Mouse (Mus musculus) left cerebral cortex, postnatal 10 days (tissue): Measurements from ENCODE around the gene Tmsb15b2. TPM values are rescaled to one million over a fixed set of nuclear protein-coding genes. Genes with fewer than 3 reads are reported as not detected.
"Not testable (repeated sequence)": the region's sequence is repeated elsewhere in the genome, so short reads cannot be mapped to it uniquely, and the experiment has no call there.

Experiments
- DNase-seq, 2 experiments: peaks; one replicate each; pipeline ENCODE4 v3.0.0; 2021 to 2022; ENCODE audit warnings: low spot score in 2 of 2, mixed read lengths in 1 of 2; ENCODE audit errors: extremely low spot score in 1 of 2
- intact Hi-C: fragments of 180-260 bp; cut with DNase I; formaldehyde crosslinking; loops from one replicate; pipeline ENCODE4 v1.15.1; 2025
- total RNA-seq, 2 experiments: library from RNA; stranded (reverse); gene quantifications; 2 replicates each; pipeline ENCODE4 v1.2.3; 2021

Tmsb15b2 gene
- 10 to 100 TPM; 25.1 to 47.4 TPM for total RNA-seq

DNA sequence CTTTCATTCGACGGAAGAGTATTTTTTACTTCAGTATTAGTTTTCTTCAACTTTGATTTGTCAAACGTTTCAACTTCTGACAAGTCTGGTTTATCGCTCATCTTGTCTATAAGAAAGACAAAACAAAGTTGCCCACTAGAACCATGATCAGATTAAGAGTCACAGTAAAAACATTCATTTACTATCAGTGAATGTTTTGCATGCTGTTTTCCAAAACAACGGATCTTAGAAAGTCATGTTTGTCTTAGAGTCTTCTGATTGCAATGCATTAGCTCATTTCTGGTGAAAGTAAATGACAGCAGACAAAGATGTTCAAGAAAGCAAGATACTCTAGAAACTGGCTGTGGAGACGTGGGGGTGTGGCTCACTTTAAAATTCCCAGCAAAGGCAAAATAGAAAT lies at the start of gene Tmsb15b2:
Gene Tmsb15b2 (minus strand): TSS at position 101 of the 400 bp plus-strand sequence.
- DNase-seq, intact Hi-C loops: not testable (repeated sequence)

DNA sequence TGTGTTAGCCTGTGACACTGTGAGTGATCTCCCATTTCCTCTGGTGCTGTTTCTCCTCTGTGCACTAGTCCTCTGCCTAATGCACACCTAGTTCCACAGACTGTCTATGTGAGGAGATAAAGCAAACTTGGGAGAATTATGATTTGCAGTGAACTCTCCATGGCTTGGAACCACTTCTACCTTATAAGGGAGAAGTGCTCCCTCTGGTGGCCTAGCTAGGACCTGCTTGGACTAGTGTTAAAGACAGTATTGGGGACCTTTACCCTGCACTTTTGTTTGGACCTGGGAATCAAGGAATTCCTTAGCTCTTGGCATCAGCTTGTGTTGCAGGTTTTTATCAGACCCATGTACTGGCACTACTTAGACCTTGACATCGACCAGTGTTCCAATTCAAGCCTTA lies 44.0 kb upstream of the Tmsb15b2 start:
- peak; percentile 41 to 52 for DNase-seq
- intact Hi-C loops, result loop anchor here (5.0 kb wide), 1 partner anchor 57 kb away; no protein-coding TSS in a partner anchor

DNA sequence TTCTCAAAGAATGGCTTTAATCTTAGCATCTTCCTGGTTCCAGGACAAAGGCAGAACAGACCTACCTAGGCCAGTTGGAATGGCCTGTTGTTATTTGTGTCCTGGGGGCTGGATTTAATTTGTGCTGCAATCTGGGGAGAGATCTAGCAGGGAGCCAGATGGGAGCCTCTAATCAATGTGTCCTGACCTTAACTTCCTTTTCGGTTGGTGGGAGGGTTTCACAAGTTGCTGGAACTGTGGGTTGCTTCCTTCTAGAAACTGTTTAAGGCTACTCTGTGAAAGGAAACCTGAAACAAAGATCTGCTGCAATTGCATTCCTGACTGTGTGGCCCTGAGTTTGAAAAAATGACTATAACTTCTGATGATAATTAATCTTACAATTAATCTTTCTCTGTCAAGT lies 42.4 kb upstream of the Tmsb15b2 start:
- DNase-seq, result no peak
- intact Hi-C loops, result loop anchor here (5.0 kb wide), 1 partner anchor 55 kb away; no protein-coding TSS in a partner anchor

DNA sequence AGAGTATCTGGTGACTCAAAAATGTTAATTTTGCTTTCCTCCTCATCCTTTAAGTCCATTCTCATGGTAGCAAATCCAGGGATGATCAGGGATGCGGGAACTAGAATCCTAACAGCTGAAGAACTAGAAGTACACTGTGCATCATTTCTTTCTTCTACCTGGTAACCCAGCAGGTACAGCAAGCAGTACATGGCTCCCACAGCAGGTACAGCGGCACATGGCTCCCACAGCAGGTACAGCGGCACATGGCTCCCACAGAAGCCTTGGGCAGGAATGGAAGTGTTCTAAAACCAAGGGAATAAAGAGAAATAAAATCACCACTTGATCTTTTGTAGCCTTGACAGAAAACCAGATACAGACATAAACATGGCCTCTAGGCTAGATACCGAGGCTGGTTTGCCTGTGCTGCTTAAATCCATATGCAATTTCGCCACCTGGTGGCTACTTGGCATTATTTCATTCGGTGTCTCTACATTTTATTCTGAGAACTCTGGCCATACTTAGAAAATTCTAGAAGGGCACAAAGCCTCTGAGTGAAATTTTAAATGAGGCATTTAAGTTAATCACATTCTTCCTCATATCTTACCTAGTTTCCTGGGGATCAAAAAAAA lies 39.9 kb upstream of the Tmsb15b2 start:
- peak in 1 of 2 experiments; percentile 44 for DNase-seq
- intact Hi-C loops, result loop anchor here (5.0 kb wide), 1 partner anchor 53 kb away; no protein-coding TSS in a partner anchor

DNA sequence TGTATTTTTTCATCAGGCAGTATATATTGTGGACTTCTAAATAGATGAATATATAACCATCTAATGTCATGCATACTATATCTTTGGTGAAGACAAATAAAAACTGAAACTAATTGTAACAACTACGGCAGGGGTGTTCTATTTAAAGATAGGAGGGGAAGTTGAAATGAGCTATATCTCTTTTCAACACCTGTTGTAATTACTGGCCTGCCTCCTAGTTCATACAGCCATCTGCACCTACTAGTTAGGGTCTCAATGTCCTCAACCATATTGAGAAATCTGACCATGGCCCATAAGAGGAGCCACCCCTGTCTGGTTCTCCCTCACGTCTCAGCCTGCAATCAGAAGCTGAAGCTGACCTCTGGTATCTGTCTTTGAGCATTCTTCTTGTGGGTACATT lies 21.0 kb upstream of the Tmsb15b2 start:
- DNase-seq, result no peak
- intact Hi-C loops, result loop anchor here (10.0 kb wide), 1 partner anchor 251 kb away; the partner anchor contains the start of gene Morf4l2

DNA sequence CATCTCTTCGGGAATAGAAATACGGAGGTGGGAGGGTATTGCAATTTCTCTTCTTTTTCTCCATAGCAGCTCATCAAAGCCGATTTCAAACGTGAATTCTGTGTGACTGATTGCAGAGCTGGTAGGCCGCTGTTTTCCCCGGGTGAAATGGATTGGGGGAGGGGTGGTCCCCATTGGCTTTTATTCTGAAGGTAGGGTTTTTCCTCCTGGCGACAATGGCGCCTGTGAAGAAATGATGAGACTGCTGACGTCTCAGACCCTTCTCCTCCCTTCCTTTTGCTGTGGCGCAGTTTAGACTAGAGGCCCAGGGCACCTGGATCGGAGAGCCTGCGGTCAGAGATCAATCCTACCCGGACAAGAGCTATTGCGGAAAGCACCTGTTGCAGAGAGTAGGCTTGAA lies 18.3 kb upstream of the Tmsb15b2 start:
- intact Hi-C loops, result loop anchor here (10.0 kb wide), 1 partner anchor 249 kb away; the partner anchor contains the start of gene Morf4l2

DNA sequence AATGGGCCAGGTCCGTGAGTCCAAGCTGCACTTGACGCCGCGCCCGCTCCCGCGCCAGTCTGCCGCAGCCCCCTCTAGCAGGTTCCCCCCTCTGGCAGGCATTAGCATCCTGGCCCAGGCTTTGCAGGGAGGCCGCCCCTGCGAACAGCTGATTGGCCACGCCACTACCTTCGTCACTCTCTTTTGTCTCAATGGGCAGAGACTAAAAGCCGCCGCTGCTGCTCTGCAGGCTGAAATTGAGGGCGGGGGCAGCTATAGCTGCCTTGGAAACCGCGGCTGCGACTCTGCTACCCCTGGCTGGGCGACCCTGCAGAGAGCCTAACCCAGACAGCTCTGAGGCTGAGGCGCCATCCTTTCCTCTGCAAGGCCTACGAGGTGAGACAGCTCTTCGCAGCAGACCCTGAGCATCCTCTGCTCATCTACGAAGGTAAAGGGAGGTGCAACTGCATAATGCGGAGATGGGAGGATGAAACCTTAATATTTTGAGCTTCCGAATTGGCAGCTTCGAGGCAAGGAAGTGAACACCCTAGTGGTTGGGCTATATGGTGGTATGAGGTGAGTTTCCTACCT lies 17.8 kb upstream of the Tmsb15b2 start, which contains the start of gene Zcchc18:
Gene Zcchc18 (plus strand): TSS at position 178 of the 570 bp plus-strand sequence.
- intact Hi-C loops, result loop anchor here (10.0 kb wide), 1 partner anchor 248 kb away; the partner anchor contains the start of gene Morf4l2
- peak; percentile 79 to 83 for DNase-seq

More for the DNA sequence above, 18.3 kb upstream of the Tmsb15b2 start:
- DNase-seq, result peak in 1 of 2 experiments; percentile 27

DNA sequence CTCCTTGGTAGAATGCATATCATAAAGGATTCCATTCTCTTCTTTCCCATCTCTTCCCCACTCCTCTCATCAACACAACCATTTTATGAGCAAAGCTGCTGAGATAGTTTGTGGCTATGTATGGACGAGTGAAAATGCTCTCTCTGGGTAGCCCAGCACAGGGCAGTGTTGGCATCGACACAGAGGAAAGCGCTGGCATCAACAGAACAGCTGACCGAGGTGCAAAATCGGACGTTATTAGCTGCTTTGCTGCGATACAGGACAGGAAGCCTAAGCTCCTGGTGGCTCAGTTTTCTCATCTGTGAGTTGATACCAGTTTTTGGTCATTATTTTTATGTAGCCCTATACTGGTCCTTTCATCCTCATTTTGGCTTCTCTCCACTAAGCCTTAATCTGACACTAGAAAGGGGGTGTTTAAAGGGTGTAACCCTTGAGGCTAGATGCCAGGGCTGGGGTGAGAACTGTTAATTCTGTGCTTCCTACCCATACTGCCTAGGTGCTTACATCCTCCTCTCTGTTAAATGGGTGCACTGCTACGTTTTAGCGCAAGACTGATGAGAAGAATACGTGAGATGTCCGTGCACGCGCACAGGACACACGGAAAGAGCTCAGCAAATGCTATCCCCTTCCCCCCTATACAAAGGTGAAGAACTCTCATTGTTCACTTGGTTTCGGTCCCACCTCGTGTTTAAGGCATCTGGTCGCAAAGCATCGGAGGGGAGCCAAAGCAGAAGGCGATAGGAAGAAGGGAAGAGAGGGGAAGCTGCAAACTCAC lies 17.1 kb upstream of the Tmsb15b2 start:
- intact Hi-C loops, result loop anchor here (10.0 kb wide), 1 partner anchor 248 kb away; the partner anchor contains the start of gene Morf4l2
- no peak for DNase-seq

DNA sequence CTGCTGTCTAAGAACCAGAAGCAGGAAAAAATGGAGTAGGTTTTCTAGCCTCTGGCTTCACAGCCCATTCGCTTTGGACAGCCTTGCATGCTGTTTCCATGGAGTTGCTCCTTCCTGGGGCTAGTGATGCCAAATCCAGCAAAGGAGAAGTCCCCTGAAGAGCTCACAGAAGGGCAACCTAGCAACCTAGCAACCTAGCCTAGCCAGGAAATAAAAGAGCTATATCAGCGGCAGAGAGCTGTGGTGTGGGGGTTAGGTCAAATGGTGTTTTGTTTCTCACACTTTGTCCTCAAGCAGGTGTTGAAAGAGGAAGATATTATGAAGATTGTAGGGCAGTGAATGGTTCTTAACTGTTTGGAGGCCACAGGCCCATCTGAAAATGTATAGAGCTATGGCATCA lies 16.0 kb upstream of the Tmsb15b2 start:
- intact Hi-C loops, result loop anchor here (10.0 kb wide), 1 partner anchor 246 kb away; the partner anchor contains the start of gene Morf4l2
- no peak for DNase-seq

DNA sequence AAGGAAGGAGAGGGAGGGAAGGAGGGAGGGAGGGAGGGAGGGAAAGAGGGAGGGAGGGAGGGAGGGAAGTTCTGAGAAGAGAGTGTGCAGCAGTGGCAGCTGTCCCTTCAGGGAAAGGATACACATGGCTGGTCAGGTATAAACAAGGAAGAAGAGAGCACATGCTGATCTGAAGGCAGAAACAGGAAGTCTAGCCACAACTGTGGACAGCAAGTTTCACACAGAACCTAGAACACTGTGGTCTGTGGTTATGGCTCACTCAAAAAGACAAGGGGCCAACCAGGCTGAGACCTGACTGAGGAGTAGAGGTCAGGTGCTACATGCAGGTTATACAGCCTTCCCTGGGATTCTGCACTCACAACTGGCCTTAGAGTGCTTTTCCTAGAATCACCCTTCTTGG lies 10.7 kb upstream of the Tmsb15b2 start:
- DNase-seq, result no peak
- intact Hi-C loops, result no loop called here

DNA sequence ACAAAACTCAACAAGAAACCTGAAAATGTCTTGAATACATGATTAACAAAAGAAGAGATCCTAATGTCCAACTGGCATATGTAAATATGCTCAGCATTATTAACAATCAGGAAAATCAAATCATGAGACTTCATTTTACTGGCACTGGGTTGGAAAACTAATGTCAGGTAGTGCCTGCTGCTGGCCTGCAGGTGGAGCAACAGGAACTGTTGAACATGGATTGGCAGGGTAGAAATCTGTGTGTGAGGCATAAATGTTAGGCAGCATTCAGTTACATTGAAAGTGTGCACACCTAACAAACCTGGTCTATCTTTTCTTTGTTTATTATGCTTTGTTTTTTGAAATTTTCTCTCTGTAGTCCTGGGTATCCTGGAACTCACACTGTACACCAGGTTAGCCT lies 3.3 kb upstream of the Tmsb15b2 start:
- intact Hi-C loops, result no loop called here
- DNase-seq, result no peak

DNA sequence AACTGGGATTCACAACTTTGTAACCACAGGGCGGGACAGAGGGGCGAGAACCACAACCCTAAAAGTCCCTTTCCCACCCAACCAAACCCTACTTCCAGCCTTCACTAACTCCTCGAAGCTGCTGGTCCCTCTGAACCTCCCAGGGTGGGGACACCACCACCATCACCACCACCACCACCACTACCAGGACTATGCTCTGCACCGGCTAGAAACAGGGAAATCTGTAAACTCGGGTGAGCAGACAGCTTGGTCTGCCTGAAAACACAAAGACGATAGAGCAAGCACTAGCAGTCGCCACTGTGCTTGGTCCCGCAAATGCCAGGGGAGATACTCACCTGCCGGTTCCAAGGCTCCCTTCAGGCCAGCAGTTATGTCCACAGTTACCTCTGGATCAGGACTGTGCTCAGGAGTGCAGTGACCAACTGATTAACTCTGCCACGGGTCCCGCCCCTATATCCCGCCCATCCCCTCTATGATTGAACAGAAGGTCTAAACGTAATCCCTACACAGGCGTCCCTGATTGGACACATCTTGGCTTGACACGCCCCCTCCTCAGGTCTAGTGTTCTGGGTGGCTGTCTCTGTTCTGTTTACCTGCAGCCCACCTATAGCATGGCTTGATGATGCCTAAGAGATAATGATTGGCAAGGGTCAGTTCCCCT lies 1.3 kb upstream of the Tmsb15b2 start, which contains the start of the genes Tmsb15l and Tmsb15b1:
Gene Tmsb15l (minus strand): TSS at position 446 of the 661 bp plus-strand sequence.
Gene Tmsb15b1 (minus strand): TSS at position 451 of the 661 bp plus-strand sequence.
- intact Hi-C loops, result no loop called here

DNA sequence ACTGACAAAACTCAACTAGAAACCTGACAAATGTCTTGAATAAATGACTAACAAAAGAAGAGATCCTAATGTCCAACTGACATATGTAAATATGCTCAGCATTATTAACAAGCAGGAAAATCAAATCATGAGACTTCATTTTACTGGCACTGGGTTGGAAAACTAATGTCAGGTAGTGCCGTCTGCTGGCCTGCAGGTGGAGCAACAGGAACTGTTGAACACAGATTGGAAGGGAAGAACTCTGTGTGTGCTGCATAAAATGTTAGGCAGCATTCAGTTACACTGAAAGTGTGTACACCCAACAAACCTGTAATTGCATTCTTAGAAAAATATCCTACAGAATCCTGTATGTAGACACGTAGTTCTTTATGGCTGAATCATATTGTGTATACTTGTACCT lies 15.6 kb downstream of the Tmsb15b2 start:
- intact Hi-C loops, result loop anchor here (5.0 kb wide), 2 partner anchors 58 to 217 kb away; partner anchors contain the start of gene Morf4l2
- peak in 1 of 2 experiments; percentile 16 for DNase-seq

More for the DNA sequence above, 1.3 kb upstream of the Tmsb15b2 start, which contains the start of the genes Tmsb15l and Tmsb15b1:
- peak; percentile 43 to 85 for DNase-seq

DNA sequence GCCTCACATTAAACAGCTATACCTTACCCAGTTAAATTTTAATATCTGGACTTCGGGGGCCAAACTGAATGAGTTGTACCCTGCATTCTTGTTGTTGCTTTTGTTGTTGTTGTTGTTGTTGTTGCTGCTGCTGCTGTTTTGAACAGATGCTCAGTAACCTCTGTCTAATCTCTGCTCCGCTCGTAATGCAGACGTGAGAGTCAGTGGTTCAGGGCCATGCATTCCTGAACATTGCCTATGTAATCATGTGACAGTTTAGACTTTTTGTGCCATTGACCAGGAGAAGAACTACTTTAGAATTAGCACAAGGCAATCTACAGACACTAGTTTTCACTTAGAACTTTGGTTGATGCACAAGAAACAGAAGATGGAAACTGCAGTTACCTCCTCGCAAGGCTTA lies 17.0 kb downstream of the Tmsb15b2 start:
- intact Hi-C loops, result loop anchor here (5.0 kb wide), 1 partner anchor 216 kb away; the partner anchor contains the start of gene Morf4l2
- DNase-seq, result not testable (repeated sequence)

DNA sequence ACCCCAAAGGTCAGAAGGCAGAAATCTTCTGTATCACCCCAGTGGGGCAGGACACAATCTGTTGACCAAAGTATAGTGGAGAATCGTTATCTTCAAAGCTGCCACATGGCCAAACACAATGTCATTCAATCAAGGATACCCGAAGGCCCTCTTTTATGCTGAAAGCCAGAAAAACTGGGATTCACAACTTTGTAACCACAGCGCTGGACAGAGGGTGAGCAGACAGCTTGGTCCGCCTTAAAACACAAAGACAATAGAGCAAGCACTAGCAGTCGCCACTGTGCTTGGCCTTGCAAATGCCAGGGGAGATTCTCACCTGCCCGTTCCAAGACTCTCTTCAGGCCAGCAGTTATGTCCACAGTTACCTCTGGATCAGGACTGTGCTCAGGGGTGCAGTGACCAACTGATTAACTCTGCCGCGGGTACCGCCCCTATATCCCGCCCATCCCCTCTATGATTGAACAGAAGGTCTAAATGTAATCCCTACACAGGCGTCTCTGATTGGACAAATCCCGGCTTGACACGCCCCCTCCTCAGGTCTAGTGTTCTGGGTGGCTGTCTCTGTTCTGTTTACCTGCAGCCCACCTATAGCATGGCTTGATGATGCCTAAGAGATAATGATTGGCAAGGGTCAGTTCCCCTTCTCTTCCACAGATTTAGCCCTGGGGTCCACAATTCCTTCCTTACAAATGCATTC lies 17.6 kb downstream of the Tmsb15b2 start:
- DNase-seq, result peak; percentile 79 to 86
- intact Hi-C loops, result loop anchor here (5.0 kb wide), 1 partner anchor 215 kb away; the partner anchor contains the start of gene Morf4l2

DNA sequence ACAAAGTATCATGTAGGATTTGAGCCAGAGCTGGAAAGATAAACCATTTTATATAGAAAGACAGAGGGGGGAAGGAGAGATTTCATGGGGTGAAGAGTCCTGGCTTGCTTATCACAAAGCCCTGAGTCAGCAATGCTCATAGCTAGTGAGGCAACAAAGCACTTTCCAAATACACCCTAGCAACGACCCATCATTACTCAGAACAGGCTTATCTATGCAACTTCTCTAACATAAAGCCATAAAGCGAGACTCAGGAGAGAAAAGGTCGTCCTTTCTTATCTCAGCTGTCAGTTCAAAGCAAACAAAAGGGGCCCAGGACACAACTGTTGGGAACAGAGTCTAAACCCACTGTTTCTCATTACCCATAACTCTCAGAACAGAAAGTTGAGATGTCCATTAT lies 37.3 kb downstream of the Tmsb15b2 start:
- intact Hi-C loops, result no loop called here
- no peak for DNase-seq

DNA sequence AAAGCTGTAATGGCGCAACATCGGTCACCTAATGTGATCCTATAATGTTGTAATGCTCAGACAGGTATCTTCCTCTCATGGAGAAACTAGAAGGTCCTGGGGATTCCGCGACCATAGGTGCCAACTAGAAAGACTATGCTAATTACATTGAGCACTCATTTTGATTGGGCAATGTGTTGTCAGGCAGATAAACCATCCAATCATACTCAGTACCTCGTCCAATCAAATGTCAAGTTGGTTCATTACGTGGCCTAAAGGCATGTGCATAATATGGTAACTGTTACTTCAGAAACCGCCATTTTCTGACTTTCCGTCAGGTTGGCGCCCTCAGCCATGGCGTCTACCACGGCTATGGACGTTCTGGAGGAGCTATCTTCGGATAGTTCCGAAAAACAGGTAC lies 48.3 kb downstream of the Tmsb15b2 start, which contains the start of gene H2bfm:
Gene H2bfm (plus strand): TSS at position 295 of the 400 bp plus-strand sequence.
- intact Hi-C loops, result no loop called here
- DNase-seq, result no peak

DNA sequence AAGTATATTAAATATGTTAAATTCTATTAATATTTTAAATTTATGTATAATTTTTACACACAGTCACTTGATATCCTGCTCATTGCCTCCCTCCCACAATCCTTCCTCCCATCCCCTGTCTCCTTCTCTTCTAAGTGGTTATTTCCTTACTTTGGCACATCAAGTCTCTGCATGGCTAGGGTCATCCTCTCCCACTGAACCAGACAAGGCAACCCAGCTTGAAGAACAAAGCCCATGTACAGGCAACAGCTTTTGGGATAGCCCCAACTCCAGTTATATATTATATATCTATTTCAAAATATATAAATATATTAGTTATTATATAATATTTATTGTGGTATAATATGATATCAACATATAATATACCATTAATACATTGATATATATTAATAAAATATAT lies 49.4 kb downstream of the Tmsb15b2 start:
- intact Hi-C loops, result no loop called here

More for the DNA sequence above, 49.4 kb downstream of the Tmsb15b2 start:
- no peak for DNase-seq
